Mouse (Mus musculus): ENCODE results near the gene Med31.

DNA sequence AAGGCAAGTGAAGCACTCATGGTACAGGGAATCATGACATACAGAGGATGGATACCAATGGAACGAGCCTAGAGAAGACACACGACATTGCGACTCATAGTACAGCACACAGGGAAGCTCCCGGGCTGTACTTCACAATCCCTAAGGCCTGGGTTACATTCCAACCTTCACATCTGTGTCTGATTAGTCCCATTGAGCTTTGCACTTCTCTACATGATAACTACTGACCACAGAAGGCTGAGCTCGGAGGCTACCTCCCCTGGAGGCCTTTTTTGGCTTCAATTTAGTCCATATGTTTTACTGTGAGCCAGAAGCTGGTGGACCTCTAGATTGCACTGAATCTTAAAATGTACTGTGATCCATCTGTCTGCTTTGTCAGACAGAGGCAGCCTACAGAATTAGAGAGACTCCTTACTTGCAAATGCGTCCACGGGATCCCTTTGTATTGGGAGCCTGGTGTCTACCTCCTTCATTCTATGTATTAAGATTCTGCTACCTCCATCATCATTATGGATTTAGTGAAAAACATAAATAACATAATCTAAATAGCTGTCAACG, 29.9 kb upstream of the Med31 start:
- no peak for TF ChIP-seq TCF12 (IDR thresholded peaks at IDR 0.05; ENCODE audit: insufficient read depth, poor library complexity, severe bottlenecking)
- TF ChIP-seq POLR2A (IDR thresholded peaks at IDR 0.05; ENCODE audit: insufficient read length, low read depth), result no peak
- TF ChIP-seq CEBPB (IDR thresholded peaks at IDR 0.05; ENCODE audit: insufficient read depth, poor library complexity, severe bottlenecking), result no peak
- no peak for TF ChIP-seq POLR2AphosphoS2 (IDR thresholded peaks at IDR 0.05; ENCODE audit: insufficient read length, low read depth)
- no peak for TF ChIP-seq REST (IDR thresholded peaks at IDR 0.05; ENCODE audit: insufficient read depth, insufficient read length)
- no peak for TF ChIP-seq TCF3 (IDR thresholded peaks at IDR 0.05; ENCODE audit: insufficient read length, low read depth)
- no peak for TF ChIP-seq MYOG (IDR thresholded peaks at IDR 0.05; ENCODE audit: control insufficient read depth in 1 of 3, insufficient read depth in 1 of 3, insufficient read length in 2 of 3, low read depth in 2 of 3)
- TF ChIP-seq USF1 (IDR thresholded peaks at IDR 0.05; ENCODE audit: low read depth), result no peak
- no peak for TF ChIP-seq MAX (IDR thresholded peaks at IDR 0.05; ENCODE audit: low read depth)
- no peak for TF ChIP-seq MYOD1 (IDR thresholded peaks at IDR 0.05; ENCODE audit: control insufficient read depth in 1 of 3, insufficient read length in 2 of 3, low read depth in 2 of 3)
- no peak for TF ChIP-seq SRF (IDR thresholded peaks at IDR 0.05; ENCODE audit: control insufficient read depth, insufficient read length, low read depth)

Data from myocyte (in vitro differentiated cells).